Mouse (Mus musculus) hindbrain, embryonic 16.5 days (tissue): ENCODE measurements around the gene F3. TPM values are rescaled to one million over a fixed set of nuclear protein-coding genes. Genes with fewer than 3 reads are reported as not detected.

Experiments
- ATAC-seq: fragments of 200-750 bp; cut with Nextera tagmentation; 2 replicates; pipeline ENCODE4 v1.8.0; 2017; ENCODE audit warnings: moderate TSS enrichment, moderate library complexity
- H3K27ac ChIP-seq: fragments of 300-500 bp; sonication (generic); 2 replicates; pipeline ENCODE4 v1.5.1; 2014; ENCODE audit warnings: low read depth, mild to moderate bottlenecking, control low read depth, low read length, moderate library complexity
- H3K27me3 ChIP-seq: fragments of 300-500 bp; sonication (generic); replicated peaks from 2 replicates; pipeline ENCODE4 v1.6.1; 2014; ENCODE audit warnings: low read length; ENCODE audit not compliant: control insufficient read depth, insufficient read depth
- H3K36me3 ChIP-seq: fragments of 300-500 bp; sonication (generic); 2 replicates; pipeline ENCODE4 v1.6.1; 2014; ENCODE audit warnings: mild to moderate bottlenecking, low read length, moderate library complexity, mixed read lengths; ENCODE audit not compliant: control insufficient read depth, insufficient read depth
- H3K4me1 ChIP-seq: fragments of 300-500 bp; sonication (generic); 2 replicates; pipeline ENCODE4 v1.6.1; 2014; ENCODE audit warnings: low read depth, low read length; ENCODE audit not compliant: control insufficient read depth, insufficient read depth
- H3K4me2 ChIP-seq: fragments of 300-500 bp; sonication (generic); 2 replicates; pipeline ENCODE4 v1.6.1; 2014; ENCODE audit warnings: mild to moderate bottlenecking, low read length, control low read depth, moderate library complexity
- H3K4me3 ChIP-seq: fragments of 300-500 bp; sonication (generic); 2 replicates; pipeline ENCODE4 v1.5.1; 2014; ENCODE audit warnings: mild to moderate bottlenecking, low read length, control low read depth, moderate library complexity
- H3K9ac ChIP-seq: fragments of 300-500 bp; sonication (generic); 2 replicates; pipeline ENCODE4 v1.6.1; 2014; ENCODE audit warnings: low read depth, mild to moderate bottlenecking, control low read depth, low read length, moderate library complexity
- H3K9me3 ChIP-seq: fragments of 300-500 bp; sonication (generic); 2 replicates; pipeline ENCODE4 v1.6.1; 2014; ENCODE audit warnings: mild to moderate bottlenecking, low read length, moderate library complexity; ENCODE audit not compliant: control insufficient read depth
- WGBS: fragments of 180-500 bp; shearing (Covaris S2); extraction: QIAGEN DNeasy Blood & Tissue Kit; methylation state at CpG from one replicate; pipeline ENCODE4 v1.1.7; 2014; 5-methylcytosine and 5-hydroxymethylcytosine counted together
- polyA plus RNA-seq: library from polyadenylated mRNA; unstranded; fragments of >200 nt; fragmentation: Nextera tagmentation; extraction: Ambion mirVana; gene quantifications from 2 replicates; pipeline ENCODE4 v1.2.1, GENCODE M21; 2015

The F3 gene
- polyA plus RNA-seq, 1 experiment from 2014 or later = 11.6 TPM

DNA sequence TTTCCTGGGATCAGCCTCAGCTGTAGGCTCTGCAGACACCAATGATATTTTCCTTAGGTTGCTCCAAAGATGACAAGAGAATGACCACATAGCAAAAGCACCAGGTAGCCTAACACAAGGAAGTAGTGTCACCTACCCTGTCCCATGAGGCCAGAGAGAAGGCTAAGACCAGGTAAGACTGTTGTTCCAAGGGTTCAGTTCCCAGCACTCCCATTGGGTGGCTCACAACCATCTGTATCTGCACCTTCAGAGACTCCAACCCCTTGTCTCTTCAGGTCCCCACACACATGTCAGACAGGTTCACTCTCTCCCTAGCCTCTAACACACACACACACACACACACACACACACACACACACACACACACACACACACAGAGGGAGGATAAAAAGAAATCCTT lies 8.0 kb upstream of the F3 start:
- H3K4me2 ChIP-seq = no peak overlapping the region
- no peaks in the 10 kb centered on the region for H3K9me3 ChIP-seq
- no peak overlapping the region for H3K27ac ChIP-seq
- H3K27me3 ChIP-seq = no peaks in the 10 kb centered on the region
- no peaks in the 10 kb centered on the region for H3K36me3 ChIP-seq
- ATAC-seq = no peak
- H3K4me3 ChIP-seq = no peak overlapping the region
- no peaks in the 10 kb centered on the region for H3K4me1 ChIP-seq
- H3K9ac ChIP-seq = no peak overlapping the region

DNA sequence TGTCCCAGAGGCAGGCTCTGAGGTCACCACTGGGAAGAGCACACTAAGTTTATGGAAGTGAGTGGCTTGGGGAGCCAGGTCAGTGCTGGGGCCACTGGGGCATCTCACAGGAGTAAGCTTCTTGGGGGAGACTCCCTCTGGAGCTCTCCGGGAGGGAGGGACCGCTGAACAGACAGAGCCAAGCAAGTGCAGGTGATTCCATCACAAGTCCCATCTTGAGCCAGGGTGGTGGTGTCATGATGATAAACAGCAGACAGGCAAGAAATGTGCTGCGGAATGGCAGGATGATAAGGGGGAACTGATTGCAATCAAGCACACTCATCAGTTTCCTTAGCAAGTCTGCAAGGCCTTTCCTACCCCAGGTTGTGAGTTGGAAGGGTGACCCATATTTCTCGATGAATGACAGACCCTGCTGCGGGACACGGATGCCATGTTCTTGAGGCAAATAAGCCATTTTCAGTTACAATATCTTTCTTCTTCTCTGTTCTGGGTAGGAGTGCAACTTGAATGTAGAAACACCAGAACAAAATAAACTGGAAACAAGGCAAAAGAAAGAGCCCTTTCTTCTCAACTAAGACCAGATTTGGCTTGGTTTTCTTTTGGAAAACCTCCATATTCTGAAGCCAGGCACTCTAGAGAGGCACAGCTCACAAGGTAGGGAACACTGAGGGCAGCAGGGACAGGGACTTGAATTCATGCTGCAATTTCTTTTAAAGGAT lies 7.4 kb upstream of the F3 start:
- 79% methylated on average over 6 of the region's 6 CpGs for WGBS

DNA sequence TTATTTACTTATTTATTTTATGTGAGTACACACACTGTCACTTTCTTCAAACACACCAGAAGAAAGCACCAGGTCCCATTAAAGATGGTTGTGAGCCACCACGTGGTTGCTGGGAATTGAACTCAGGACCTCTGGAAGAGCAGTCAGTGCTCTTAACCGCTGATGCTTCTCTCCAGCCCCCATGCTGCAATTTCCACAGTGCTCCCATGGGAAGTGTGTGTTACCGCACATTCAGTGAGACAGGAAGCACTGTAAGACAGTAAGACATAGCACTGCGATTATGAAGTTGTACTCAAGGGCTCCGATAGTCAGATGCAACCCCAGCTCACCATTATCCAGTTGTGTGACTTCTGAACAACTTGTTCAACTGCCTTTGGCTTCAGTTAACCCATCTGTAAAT lies 6.9 kb upstream of the F3 start:
- Histone ChIP-seq H3K9me3 (no peaks in the 10 kb centered on the region), H3K27me3 (no peaks in the 10 kb centered on the region), H3K9ac (no peak overlapping the region), H3K4me1 (no peaks in the 10 kb centered on the region), H3K27ac (no peak overlapping the region), H3K4me2 (no peak overlapping the region), H3K36me3 (no peaks in the 10 kb centered on the region), H3K4me3 (no peak overlapping the region)
- 80% methylated on average over 5 of the region's 5 CpGs for WGBS
- no peak for ATAC-seq

More for the DNA sequence above, 7.4 kb upstream of the F3 start:
- H3K27me3 ChIP-seq = no peaks in the 10 kb centered on the region
- no peak overlapping the region for H3K4me3 ChIP-seq
- H3K36me3 ChIP-seq = no peaks in the 10 kb centered on the region
- no peak overlapping the region for H3K9ac ChIP-seq
- no peaks in the 10 kb centered on the region for H3K4me1 ChIP-seq
- peak; percentile 61 for ATAC-seq
- H3K27ac ChIP-seq = no peak overlapping the region
- H3K4me2 ChIP-seq = no peak overlapping the region
- no peaks in the 10 kb centered on the region for H3K9me3 ChIP-seq

DNA sequence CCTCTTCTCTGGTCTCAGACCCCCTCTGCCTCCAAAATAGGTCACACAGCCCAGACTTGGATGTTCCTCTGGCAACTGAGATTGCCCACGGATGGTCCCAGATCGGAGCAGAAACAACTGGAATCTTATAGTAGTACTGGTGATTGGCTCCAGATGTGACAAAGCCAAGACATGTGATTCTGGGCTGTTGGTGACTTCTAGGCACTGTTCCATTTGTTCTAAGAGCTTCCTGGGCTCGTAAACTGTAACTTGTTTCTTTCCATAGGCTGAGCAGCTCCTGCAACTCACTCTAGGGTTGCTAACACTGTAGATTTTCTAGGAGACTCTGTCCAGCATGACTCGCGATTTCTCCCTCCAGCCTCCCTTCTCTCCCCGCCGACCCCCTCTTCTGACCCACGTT lies 4.7 kb upstream of the F3 start:
- ATAC-seq = no peak
- Histone ChIP-seq H3K36me3 (no peaks in the 10 kb centered on the region), H3K9ac (no peak overlapping the region), H3K27me3 (no peaks in the 10 kb centered on the region), H3K4me2 (no peak overlapping the region), H3K27ac (no peak overlapping the region), H3K4me1 (peaks cover 6% of the 10 kb centered on the region), H3K9me3 (no peaks in the 10 kb centered on the region), H3K4me3 (no peak overlapping the region)
- WGBS = 79% methylated on average over 8 of the region's 8 CpGs

DNA sequence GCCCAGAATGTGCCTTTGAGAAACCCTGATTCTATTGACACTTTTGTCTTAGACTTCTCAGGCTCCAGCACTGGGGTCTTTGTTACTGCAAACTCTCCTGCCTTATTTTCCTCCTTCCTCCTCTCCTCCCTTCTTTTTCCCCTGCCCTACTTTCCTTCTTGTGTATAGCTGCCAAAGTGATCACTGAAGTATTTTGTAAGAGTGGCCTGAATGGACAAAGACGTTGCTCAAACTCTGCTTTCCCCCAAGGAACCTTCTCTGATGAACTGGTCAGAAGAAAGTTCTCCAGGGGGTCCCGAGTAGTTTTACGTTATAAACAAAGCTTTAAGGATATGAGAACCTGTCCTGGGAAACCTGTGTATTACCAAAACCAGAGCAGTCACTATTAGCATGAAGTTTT lies 3.6 kb upstream of the F3 start:
- no peak overlapping the region for H3K4me2 ChIP-seq
- no peaks in the 10 kb centered on the region for H3K36me3 ChIP-seq
- 67% methylated on average over 3 of the region's 3 CpGs for WGBS
- H3K4me3 ChIP-seq = no peak overlapping the region
- H3K27me3 ChIP-seq = no peaks in the 10 kb centered on the region
- no peak overlapping the region for H3K27ac ChIP-seq
- H3K4me1 ChIP-seq = peaks cover 6% of the 10 kb centered on the region
- no peak for ATAC-seq
- H3K9ac ChIP-seq = no peak overlapping the region
- H3K9me3 ChIP-seq = no peaks in the 10 kb centered on the region

DNA sequence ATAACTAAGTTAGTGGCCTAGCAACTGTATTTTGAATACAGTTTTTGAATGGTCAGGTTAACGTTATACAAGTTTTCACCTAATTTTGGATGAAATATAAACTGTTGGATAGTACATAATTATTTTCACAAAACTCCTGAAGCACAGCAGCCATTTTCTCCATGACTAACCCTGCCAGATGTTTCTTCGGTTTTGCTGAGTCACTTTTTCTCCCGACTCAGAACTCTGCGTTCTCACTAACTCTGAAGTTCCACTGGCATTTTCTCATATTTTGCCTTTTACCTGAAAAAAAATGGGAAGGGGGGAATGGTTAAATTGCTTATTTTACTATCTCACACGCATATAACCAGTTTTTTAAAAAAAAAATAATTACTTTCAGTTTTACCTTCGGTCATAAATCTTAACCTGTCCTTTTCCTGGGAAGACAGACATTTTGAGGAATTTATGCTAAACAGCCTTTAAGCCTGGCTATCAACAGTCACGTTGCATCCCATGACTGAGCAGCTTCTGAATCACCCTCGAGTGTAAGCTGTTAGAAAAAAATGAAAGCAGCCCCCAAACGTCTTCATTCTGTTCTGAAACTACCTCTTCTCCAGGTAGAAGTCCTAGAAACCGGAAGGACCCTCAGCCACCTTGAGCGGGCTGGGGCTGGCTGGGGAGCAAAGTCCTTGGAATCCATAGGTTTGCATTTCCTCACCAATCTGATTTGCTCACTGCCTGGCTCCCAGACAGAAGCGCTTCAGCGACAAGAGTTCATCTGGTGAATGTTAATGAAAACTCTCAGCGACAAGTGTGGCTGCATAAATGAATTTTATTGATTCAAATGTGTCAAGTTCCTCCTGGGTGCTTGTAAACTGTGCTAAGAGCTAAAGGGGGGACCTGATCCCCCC lies 2.3 kb upstream of the F3 start:
- Histone ChIP-seq H3K4me2 (peak overlapping the region; percentile 39), H3K27me3 (no peaks in the 10 kb centered on the region), H3K36me3 (no peaks in the 10 kb centered on the region), H3K27ac (no peak overlapping the region), H3K4me3 (no peak overlapping the region), H3K4me1 (peaks cover 8% of the 10 kb centered on the region), H3K9ac (no peak overlapping the region; the same call in 1 of the 2 replicates), H3K9me3 (no peaks in the 10 kb centered on the region)
- ATAC-seq = no peak
- 41% methylated on average over 14 of the region's 14 CpGs for whole genome bisulfite sequencing

DNA sequence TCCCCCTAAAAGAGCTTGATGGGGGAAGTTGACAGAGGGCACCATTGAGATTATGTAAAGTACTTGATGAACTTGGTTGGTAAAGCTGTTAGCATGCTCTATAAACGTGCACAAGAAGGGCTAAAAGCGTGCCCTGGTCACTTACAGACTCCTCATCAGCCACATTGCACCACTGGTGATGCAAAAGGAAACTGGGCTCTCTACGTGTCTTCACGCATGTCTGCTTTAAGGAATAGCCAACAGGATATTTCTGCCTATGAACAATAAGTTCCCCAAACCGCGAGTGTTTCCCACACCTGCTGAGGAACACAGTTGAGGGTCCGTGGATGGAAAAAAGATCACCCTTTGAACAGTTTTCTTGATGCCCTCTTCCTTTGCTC lies 1.7 kb upstream of the F3 start:
- Histone ChIP-seq H3K27ac (no peak overlapping the region), H3K27me3 (no peaks in the 10 kb centered on the region), H3K36me3 (no peaks in the 10 kb centered on the region), H3K9me3 (no peaks in the 10 kb centered on the region), H3K4me2 (no peak overlapping the region; the same call in 1 of the 2 replicates), H3K9ac (no peak overlapping the region), H3K4me3 (no peak overlapping the region), H3K4me1 (peaks cover 8% of the 10 kb centered on the region)
- WGBS = 61% methylated on average over 7 of the region's 7 CpGs
- no peak for ATAC-seq

DNA sequence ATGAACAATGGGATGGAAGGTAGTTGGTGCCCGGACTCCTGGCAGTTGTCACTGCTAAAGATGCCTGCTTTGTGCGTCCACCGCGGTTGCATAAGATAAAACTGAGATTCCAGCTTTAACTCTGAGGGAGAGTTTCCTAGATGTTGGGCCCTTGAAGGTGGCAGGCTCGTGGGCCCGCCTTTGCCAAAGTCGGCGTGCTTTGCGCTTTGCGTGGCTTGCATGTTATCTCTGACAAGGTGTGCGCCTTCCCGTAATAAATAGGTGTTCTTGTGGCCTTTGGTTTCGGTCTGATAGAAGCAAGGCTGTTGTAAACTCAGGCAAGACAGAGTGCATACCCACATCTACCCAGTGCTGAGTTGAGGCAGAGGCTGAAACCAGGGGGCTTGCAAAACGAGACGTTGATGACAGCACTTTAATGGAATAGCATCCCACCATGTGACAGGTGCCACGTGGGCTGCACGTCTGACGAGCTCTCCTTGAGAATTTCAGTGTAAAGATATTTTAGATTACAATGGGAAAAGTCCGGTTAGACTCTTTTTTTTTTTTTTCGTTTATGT lies 709 bp downstream of the F3 start:
- Histone ChIP-seq H3K4me1 (peaks cover 8% of the 10 kb centered on the region), H3K27me3 (no peaks in the 10 kb centered on the region), H3K36me3 (no peaks in the 10 kb centered on the region), H3K4me3 (peak overlapping the region; percentile 71), H3K9ac (peak overlapping the region; percentile 78), H3K4me2 (peak overlapping the region; percentile 79), H3K27ac (peak overlapping the region; percentile 83), H3K9me3 (no peaks in the 10 kb centered on the region)
- ATAC-seq = peak; percentile 51; the same call in 1 of the 2 replicates
- WGBS = 4% methylated on average over 20 of the region's 20 CpGs

DNA sequence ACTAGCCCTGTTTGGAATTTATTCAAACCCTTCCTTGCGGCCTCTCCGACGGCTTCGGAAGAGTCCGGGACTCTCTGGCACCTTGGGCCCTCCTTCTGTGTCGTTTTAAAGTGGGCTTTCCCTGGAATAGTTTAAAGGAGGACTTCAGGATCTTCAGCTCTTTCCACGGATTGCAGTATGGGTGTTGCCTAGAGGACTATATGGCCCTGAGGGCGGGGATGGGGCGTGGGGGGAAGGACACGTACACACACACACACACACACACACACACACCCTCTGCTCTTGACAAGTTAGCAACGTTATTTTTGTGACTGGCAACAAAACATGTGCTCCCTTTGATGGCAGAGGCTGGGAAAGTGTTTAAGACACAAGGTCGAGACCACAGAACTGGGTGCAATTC lies 1.2 kb downstream of the F3 start:
- 38% methylated on average over 12 of the region's 12 CpGs for WGBS
- no peak overlapping the region for H3K27ac ChIP-seq
- ATAC-seq = no peak
- no peaks in the 10 kb centered on the region for H3K9me3 ChIP-seq
- no peak overlapping the region for H3K9ac ChIP-seq
- no peaks in the 10 kb centered on the region for H3K27me3 ChIP-seq
- H3K36me3 ChIP-seq = no peaks in the 10 kb centered on the region
- peak overlapping the region; percentile 79 for H3K4me2 ChIP-seq
- peak overlapping the region; percentile 71 for H3K4me3 ChIP-seq
- H3K4me1 ChIP-seq = peaks cover 8% of the 10 kb centered on the region
